Comparison of ENCODE assay signal across 8 mouse cellular contexts in genomic region chr19:25405987-25406386, GRCm38 (mm10).
A peak's percentile ranks its signal among the peaks of the same experiment; 100 is the strongest.
DNase-seq lines count a peak whose midpoint lies in the region; ATAC-seq and TF ChIP-seq lines count a peak whose summit lies in the region.

No protein-coding gene starts in this region.

- H3K9me3 ChIP-seq in heart, embryonic 13.5 days = no peaks in the 10 kb centered on the region
- no peaks in the 10 kb centered on the region for H3K9me3 ChIP-seq in forebrain, embryonic 13.5 days (replicated peaks)

- H3K4me1 ChIP-seq in heart, embryonic 13.5 days = peaks cover 86% of the 10 kb centered on the region
- H3K4me1 ChIP-seq in forebrain, embryonic 13.5 days = peaks cover 35% of the 10 kb centered on the region
- no peaks in the 10 kb centered on the region for H3K4me1 ChIP-seq in cerebellum, adult 2 months (ENCODE audit: control insufficient read depth, insufficient read depth, low read length)

- peak overlapping the region; percentile 91 for H3K9ac ChIP-seq in heart, embryonic 13.5 days
- H3K9ac ChIP-seq in forebrain, embryonic 13.5 days = 0 out of 2 replicates have a peak overlapping the region, but pooled peaks have one; percentile 61

- peaks cover 22% of the 10 kb centered on the region for H3K36me3 ChIP-seq in heart, embryonic 13.5 days
- peaks cover 11% of the 10 kb centered on the region; the same call in 1 of the 2 replicates for H3K36me3 ChIP-seq in forebrain, embryonic 13.5 days (ENCODE audit: poor library complexity, severe bottlenecking)
- H3K36me3 ChIP-seq in myocyte (ENCODE audit: control insufficient read depth, insufficient read depth) = no peaks in the 10 kb centered on the region

- H3K79me2 ChIP-seq in myocyte (ENCODE audit: control insufficient read depth, insufficient read depth) = no peaks in the 10 kb centered on the region

- peak overlapping the region; percentile 85 for H3K4me2 ChIP-seq in heart, embryonic 13.5 days
- peak overlapping the region; percentile 80 for H3K4me2 ChIP-seq in forebrain, embryonic 13.5 days
- peak overlapping the region; percentile 75 for H3K4me2 ChIP-seq in myocyte (ENCODE audit: low read depth)

- no peak for DNase-seq in heart, adult 8-10 months (ENCODE audit: low spot score)
- DNase-seq in kidney, postnatal 14 days = peak; percentile 52
- no peak for DNase-seq in adrenal gland, postnatal 36 days
- DNase-seq in cerebellum, adult 2 months = no peak
- DNase-seq in right cerebral cortex, postnatal 14 days = no peak

- TF ChIP-seq POLR2A in myocyte (IDR thresholded peaks at IDR 0.05; ENCODE audit: insufficient read length, low read depth) = no peak
- no peak for TF ChIP-seq POLR2A in cerebellum, adult 2 months (IDR thresholded peaks at IDR 0.05; ENCODE audit: borderline replicate concordance, insufficient read depth, low read length)

- peak overlapping the region; percentile 62 for H3K4me3 ChIP-seq in heart, embryonic 13.5 days
- H3K4me3 ChIP-seq in forebrain, embryonic 13.5 days = peak overlapping the region; percentile 39; the same call in 1 of the 2 replicates
- H3K4me3 ChIP-seq in myocyte = no peak overlapping the region
- H3K4me3 ChIP-seq in cerebellum, adult 2 months (replicated peaks; ENCODE audit: insufficient read depth, low read depth, low read length) = no peak overlapping the region

- WGBS in heart, embryonic 13.5 days = 31% methylated on average over 6 of the region's 6 CpGs
- 26% methylated on average over 6 of the region's 6 CpGs for WGBS in forebrain, embryonic 13.5 days
- 41% methylated on average over 6 of the region's 6 CpGs for WGBS in cerebellum, adult 2 months

- peak overlapping the region; percentile 97 for H3K27ac ChIP-seq in heart, embryonic 13.5 days (replicated peaks)
- 0 out of 2 replicates have a peak overlapping the region, but pooled peaks have one; percentile 11 for H3K27ac ChIP-seq in forebrain, embryonic 13.5 days
- no peak overlapping the region for H3K27ac ChIP-seq in cerebellum, adult 2 months (ENCODE audit: insufficient read depth, low read length)

- no peak overlapping the region for H3ac ChIP-seq in myocyte (ENCODE audit: control insufficient read depth, insufficient read length)

- TF ChIP-seq CTCF in cerebellum, adult 2 months (IDR thresholded peaks at IDR 0.05; ENCODE audit: borderline replicate concordance, insufficient read depth, low read depth, low read length) = no peak

- no peaks in the 10 kb centered on the region for H3K27me3 ChIP-seq in heart, embryonic 13.5 days (replicated peaks)
- H3K27me3 ChIP-seq in forebrain, embryonic 13.5 days = peaks cover 42% of the 10 kb centered on the region
- H3K27me3 ChIP-seq in myocyte (ENCODE audit: control insufficient read depth, insufficient read depth, insufficient read length) = no peaks in the 10 kb centered on the region
- no peaks in the 10 kb centered on the region for H3K27me3 ChIP-seq in cerebellum, adult 2 months (ENCODE audit: control insufficient read depth, insufficient read depth, low read length)

- ATAC-seq in heart, embryonic 13.5 days (ENCODE audit: extremely low read depth, insufficient number of reproducible peaks, low FRiP score, low TSS enrichment) = no peak
- ATAC-seq in forebrain, embryonic 13.5 days = no peak

TF ChIP-seq in myocyte, 11 proteins besides CTCF, POLR2A, EP300 and RAD21:
- TF ChIP-seq POLR2AphosphoS2 (IDR thresholded peaks at IDR 0.05; ENCODE audit: insufficient read length, low read depth) = no peak

Comparison
In these comparisons a context has a peak if more than half of its experiments do, and no peak if none do; other contexts are left out.
1. H3K4me3 ChIP-seq: peak in heart, embryonic 13.5 days (single experiment) and forebrain, embryonic 13.5 days (single experiment); none in myocyte (single experiment) and cerebellum, adult 2 months (single experiment).
2. Peak in every context shown above with its lines, with median percentiles within 50 percentile points of each other: H3K4me2 ChIP-seq.